Mouse (Mus musculus) c-Kit-negative CD71-positive TER-119-positive erythroid progenitor cells, embryonic 14.5 days (primary cell): ENCODE measurements around the gene Gm17783.
"Not testable (repeated sequence)": the region's sequence is repeated elsewhere in the genome, so short reads cannot be mapped to it uniquely, and the experiment has no call there.

Source experiments
- DNase-seq: peaks from one replicate; pipeline ENCODE4 v3.0.0-alpha.2; 2013; ENCODE audit warnings: low read depth, low spot score

Gm17783 gene

GRCm38 (mm10) chr16:45531950-45532349 lies at the start of gene Gm17783:
Gene Gm17783 (minus strand): TSS chr16:45532050.
- DNase-seq = no peak

GRCm38 (mm10) chr16:45579883-45580282 lies 48.0 kb upstream of the Gm17783 start:
- no peak for DNase-seq

GRCm38 (mm10) chr16:45572307-45572706 lies 40.5 kb upstream of the Gm17783 start:
- peak; percentile 2 for DNase-seq

- no peak for DNase-seq
These were observed 29.9 kb upstream of the Gm17783 start for GRCm38 (mm10) chr16:45561747-45562146.

- DNase-seq = no peak
These were observed 19.7 kb upstream of the Gm17783 start for GRCm38 (mm10) chr16:45551579-45551978.

- DNase-seq = no peak
These were observed 16.1 kb upstream of the Gm17783 start for GRCm38 (mm10) chr16:45547982-45548381.

GRCm38 (mm10) chr16:45544341-45544740 lies 12.5 kb upstream of the Gm17783 start:
- DNase-seq = no peak

- DNase-seq = no peak
These were observed 10.3 kb upstream of the Gm17783 start for GRCm38 (mm10) chr16:45542108-45542507.

GRCm38 (mm10) chr16:45538342-45538741 lies 6.5 kb upstream of the Gm17783 start:
- not testable (repeated sequence) for DNase-seq

GRCm38 (mm10) chr16:45535009-45535408 lies 3.2 kb upstream of the Gm17783 start, which contains the start of gene Slc9c1:
Gene Slc9c1 (plus strand): TSS chr16:45535309.
- no peak for DNase-seq

GRCm38 (mm10) chr16:45525551-45525950 lies 6.3 kb downstream of the Gm17783 start:
- DNase-seq = no peak

- no peak for DNase-seq
These were observed 36.5 kb downstream of the Gm17783 start for GRCm38 (mm10) chr16:45495326-45495725.

- no peak for DNase-seq
These were observed 38.9 kb downstream of the Gm17783 start, which contains the start of gene Gm609 for GRCm38 (mm10) chr16:45492927-45493326. Gene Gm609 (minus strand): TSS chr16:45492969.

- DNase-seq = no peak
These were observed 54.9 kb downstream of the Gm17783 start for GRCm38 (mm10) chr16:45476991-45477390.

- not testable (repeated sequence) for DNase-seq
These were observed 60.0 kb downstream of the Gm17783 start for GRCm38 (mm10) chr16:45471836-45472235.
